Mouse (Mus musculus) ovary, adult 18-20 months (tissue): ENCODE data around the gene Tmem54.

Experiments
- DNase-seq: peaks from one replicate; pipeline ENCODE4 v3.0.0; 2022; ENCODE audit warnings: low spot score, mixed read lengths

The Tmem54 gene

GRCm38 (mm10) chr4:129105356-129105755 lies at the start of gene Tmem54:
Gene Tmem54 (plus strand): TSS chr4:129105548.
- DNase-seq, result no peak

- no peak for DNase-seq
Observed at GRCm38 (mm10) chr4:129055562-129055961, 49.8 kb upstream of the Tmem54 start.

- DNase-seq, result peak; percentile 93
Observed at GRCm38 (mm10) chr4:129057533-129058206, 47.7 kb upstream of the Tmem54 start.

GRCm38 (mm10) chr4:129058207-129059092 lies 46.9 kb upstream of the Tmem54 start, which contains the start of gene Rnf19b:
Gene Rnf19b (plus strand): TSS chr4:129058271.
- DNase-seq, result no peak

GRCm38 (mm10) chr4:129059125-129059551 lies 46.2 kb upstream of the Tmem54 start:
- no peak for DNase-seq

- DNase-seq, result no peak
Observed at GRCm38 (mm10) chr4:129059922-129060321, 45.4 kb upstream of the Tmem54 start.

- DNase-seq, result no peak
Observed at GRCm38 (mm10) chr4:129061486-129061885, 43.9 kb upstream of the Tmem54 start.

GRCm38 (mm10) chr4:129062281-129063075 lies 42.9 kb upstream of the Tmem54 start:
- no peak for DNase-seq

- DNase-seq, result no peak
Observed at GRCm38 (mm10) chr4:129065688-129066236, 39.6 kb upstream of the Tmem54 start.

- no peak for DNase-seq
Observed at GRCm38 (mm10) chr4:129067638-129068415, 37.5 kb upstream of the Tmem54 start.

- DNase-seq, result no peak
Observed at GRCm38 (mm10) chr4:129068848-129069247, 36.5 kb upstream of the Tmem54 start.

- no peak for DNase-seq
Observed at GRCm38 (mm10) chr4:129079126-129079525, 26.2 kb upstream of the Tmem54 start.

GRCm38 (mm10) chr4:129081041-129081440 lies 24.3 kb upstream of the Tmem54 start:
- no peak for DNase-seq

GRCm38 (mm10) chr4:129081512-129081911 lies 23.8 kb upstream of the Tmem54 start:
- DNase-seq, result no peak

- DNase-seq, result no peak
Observed at GRCm38 (mm10) chr4:129081939-129082338, 23.4 kb upstream of the Tmem54 start.

- DNase-seq, result peak; percentile 29
Observed at GRCm38 (mm10) chr4:129082379-129083115, 22.8 kb upstream of the Tmem54 start.

- no peak for DNase-seq
Observed at GRCm38 (mm10) chr4:129084896-129085295, 20.5 kb upstream of the Tmem54 start.

- DNase-seq, result no peak
Observed at GRCm38 (mm10) chr4:129086078-129086477, 19.3 kb upstream of the Tmem54 start.

GRCm38 (mm10) chr4:129087850-129088249 lies 17.5 kb upstream of the Tmem54 start:
- no peak for DNase-seq

- DNase-seq, result no peak
Observed at GRCm38 (mm10) chr4:129095276-129095675, 10.1 kb upstream of the Tmem54 start.
